Comparison of ENCODE assay signal across 12 mouse cellular contexts in the genomic region with DNA sequence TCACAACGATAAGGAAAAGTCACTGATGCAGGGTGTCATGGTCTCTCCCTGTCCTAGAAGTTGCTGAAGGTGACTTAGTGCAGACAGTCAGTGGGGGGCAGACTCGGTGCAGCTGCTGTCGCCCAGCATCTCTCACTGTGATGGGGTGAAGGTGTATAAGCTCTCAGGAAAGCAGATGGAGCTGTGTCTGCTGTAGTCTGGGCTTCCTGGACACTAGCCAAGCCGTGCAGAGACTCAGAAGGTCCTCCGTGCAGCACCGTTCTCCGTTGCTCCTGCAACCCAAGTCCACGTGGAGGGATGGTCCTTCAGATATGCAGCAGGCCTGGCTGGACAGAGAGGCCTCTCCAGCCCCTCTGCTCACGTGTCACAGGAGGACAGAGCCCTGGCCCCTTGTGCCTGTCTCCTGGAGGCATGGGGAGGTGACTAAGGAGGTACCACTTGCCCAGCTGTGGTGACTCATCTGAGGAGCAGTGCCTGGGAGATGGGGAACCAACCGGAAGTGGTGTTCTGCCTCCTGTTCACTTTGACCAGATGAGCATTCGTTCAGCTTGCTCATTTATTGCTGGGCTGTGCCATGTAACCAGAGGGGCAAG.
DNase-seq lines count a peak whose midpoint lies in the region; ATAC-seq and TF ChIP-seq lines count a peak whose summit lies in the region.
"Had no signal": no experiment of that assay in that cellular context is flagged by ENCODE, and none has a peak within 500 bp of the region (broad histone marks: within the 10 kb centered on the region; RNA-seq: fewer than 3 reads in every experiment).

No protein-coding gene starts in this region.

- H3K27ac ChIP-seq in intestine, postnatal 0 days (ENCODE audit: low read depth, low read length) = no peak overlapping the region
- no peak overlapping the region for H3K27ac ChIP-seq in intestine, embryonic 16.5 days (ENCODE audit: low read length)
- no peak overlapping the region for H3K27ac ChIP-seq in kidney, adult 2 months (ENCODE audit: insufficient read depth, low read depth, low read length)
- H3K27ac ChIP-seq: limb, embryonic 15.5 days had no signal

- TF ChIP-seq POLR2A in kidney, adult 2 months (IDR thresholded peaks at IDR 0.05; ENCODE audit: low read depth, low read length) = no peak

- DNase-seq in 3T3-L1 (ENCODE audit: low read depth, low spot score) (peak; percentile 81), NIH3T3 (ENCODE audit: low read depth) (peak; percentile 48)
- DNase-seq in cerebellum, postnatal 10 days = peak; percentile 77 to 80
- no peak for DNase-seq in gastrocnemius, postnatal 4 days (ENCODE audit: low spot score in 2 of 2)
- DNase-seq in layer of hippocampus, adult 11-12 months (ENCODE audit: low spot score) = no peak
- DNase-seq in kidney, adult 2 months = no peak
- DNase-seq: retina, postnatal 1 day had no signal

- H3K4me1 ChIP-seq in intestine, postnatal 0 days (replicated peaks; ENCODE audit: control insufficient read depth, insufficient read depth, low read length) = no peaks in the 10 kb centered on the region; the same call in none of the 2 replicates
- H3K4me1 ChIP-seq in intestine, embryonic 16.5 days (ENCODE audit: control insufficient read depth, insufficient read depth, low read length) = peaks cover 4% of the 10 kb centered on the region; the same call in 1 of the 2 replicates
- no peaks in the 10 kb centered on the region for H3K4me1 ChIP-seq in kidney, adult 2 months (ENCODE audit: control insufficient read depth, insufficient read depth, low read length)

- TF ChIP-seq CTCF in intestine, postnatal 0 days (IDR thresholded peaks at IDR 0.05; ENCODE audit: low read depth) = peak; percentile 23; the same call in 1 of the 2 replicates
- TF ChIP-seq CTCF in kidney, adult 2 months (conservative IDR thresholded peaks at IDR 0.05; ENCODE audit: insufficient read depth, insufficient read length, low read depth, low read length) = no peak

- no peak overlapping the region for H3K4me2 ChIP-seq in intestine, postnatal 0 days (replicated peaks; ENCODE audit: low read depth)
- H3K4me2 ChIP-seq in intestine, embryonic 16.5 days (ENCODE audit: low read depth, low read length) = no peak overlapping the region
- H3K4me2 ChIP-seq: limb, embryonic 15.5 days had no signal

- H3K9me3 ChIP-seq in intestine, postnatal 0 days (ENCODE audit: control insufficient read depth) = no peaks in the 10 kb centered on the region
- H3K9me3 ChIP-seq in intestine, embryonic 16.5 days (ENCODE audit: control insufficient read depth, low read length) = no peaks in the 10 kb centered on the region
- H3K9me3 ChIP-seq: G1E; limb, embryonic 15.5 days had no signal

- no peak overlapping the region for H3K4me3 ChIP-seq in intestine, postnatal 0 days (ENCODE audit: low read depth, low read length)
- no peak overlapping the region for H3K4me3 ChIP-seq in intestine, embryonic 16.5 days (ENCODE audit: low read length)
- no peak overlapping the region for H3K4me3 ChIP-seq in kidney, adult 2 months (ENCODE audit: insufficient read depth, low read depth, low read length)
- H3K4me3 ChIP-seq: limb, embryonic 15.5 days had no signal

- H3K9ac ChIP-seq in intestine, postnatal 0 days (ENCODE audit: low read depth, low read length) = no peak overlapping the region
- no peak overlapping the region for H3K9ac ChIP-seq in intestine, embryonic 16.5 days (ENCODE audit: low read depth, low read length)
- H3K9ac ChIP-seq: limb, embryonic 15.5 days had no signal

- 62% methylated on average over 11 of the region's 11 CpGs for WGBS in intestine, postnatal 0 days
- WGBS in intestine, embryonic 16.5 days = 59% methylated on average over 11 of the region's 11 CpGs
- 75% methylated on average over 11 of the region's 11 CpGs for WGBS in kidney, adult 2 months

- no peaks in the 10 kb centered on the region for H3K36me3 ChIP-seq in intestine, postnatal 0 days (ENCODE audit: control insufficient read depth, insufficient read depth)
- H3K36me3 ChIP-seq in intestine, embryonic 16.5 days (ENCODE audit: control insufficient read depth, insufficient read depth, low read length) = no peaks in the 10 kb centered on the region
- H3K36me3 ChIP-seq in kidney, adult 2 months (ENCODE audit: control insufficient read depth, insufficient read depth, low read length) = no peaks in the 10 kb centered on the region
- H3K36me3 ChIP-seq: G1E; limb, embryonic 15.5 days had no signal

- no peak for ATAC-seq in intestine, postnatal 0 days
- no peak for ATAC-seq in intestine, embryonic 16.5 days
- ATAC-seq: forebrain, embryonic 16.5 days had no signal

- no peaks in the 10 kb centered on the region for H3K27me3 ChIP-seq in intestine, postnatal 0 days (replicated peaks; ENCODE audit: control insufficient read depth, insufficient read depth, low read length)
- H3K27me3 ChIP-seq in intestine, embryonic 16.5 days (replicated peaks; ENCODE audit: control insufficient read depth, insufficient read depth, low read length) = no peaks in the 10 kb centered on the region
- H3K27me3 ChIP-seq in kidney, adult 2 months (replicated peaks; ENCODE audit: control insufficient read depth, insufficient read depth, low read length) = no peaks in the 10 kb centered on the region
- H3K27me3 ChIP-seq: limb, embryonic 15.5 days had no signal

Comparison
In these comparisons a context has a peak if more than half of its experiments do, and no peak if none do; other contexts are left out.
1. DNase-seq: peak in 3T3-L1 (single experiment), NIH3T3 (single experiment) and cerebellum, postnatal 10 days (2 of 2); none in gastrocnemius, postnatal 4 days (0 of 2), layer of hippocampus, adult 11-12 months (single experiment) and kidney, adult 2 months (single experiment).